Mouse (Mus musculus): ENCODE measurements around the gene Fbxl22.
A peak's percentile ranks its signal among the peaks of the same experiment; 100 is the strongest.

The Fbxl22 gene

GRCm38 (mm10) chr9:66507684-66508083 lies 6.7 kb downstream of the Fbxl22 start:
- DNase-seq (ENCODE audit: low read depth, low spot score), result no peak

- DNase-seq (ENCODE audit: low read depth, low spot score), result no peak
Measured at GRCm38 (mm10) chr9:66506424-66506823, 8.0 kb downstream of the Fbxl22 start.

- DNase-seq (ENCODE audit: low read depth, low spot score), result no peak
Measured at GRCm38 (mm10) chr9:66506011-66506410, 8.4 kb downstream of the Fbxl22 start.

GRCm38 (mm10) chr9:66505141-66505917 lies 9.1 kb downstream of the Fbxl22 start:
- no peak for DNase-seq (ENCODE audit: low read depth, low spot score)

- no peak for DNase-seq (ENCODE audit: low read depth, low spot score)
Measured at GRCm38 (mm10) chr9:66504518-66504917, 9.9 kb downstream of the Fbxl22 start.

- DNase-seq (ENCODE audit: low read depth, low spot score), result no peak
Measured at GRCm38 (mm10) chr9:66503879-66504411, 10.4 kb downstream of the Fbxl22 start.

GRCm38 (mm10) chr9:66501248-66501647 lies 13.1 kb downstream of the Fbxl22 start:
- DNase-seq (ENCODE audit: low read depth, low spot score), result no peak

- DNase-seq (ENCODE audit: low read depth, low spot score), result no peak
Measured at GRCm38 (mm10) chr9:66493992-66494391, 20.4 kb downstream of the Fbxl22 start.

GRCm38 (mm10) chr9:66492361-66492760 lies 22.0 kb downstream of the Fbxl22 start:
- no peak for DNase-seq (ENCODE audit: low read depth, low spot score)

- DNase-seq (ENCODE audit: low read depth, low spot score), result no peak
Measured at GRCm38 (mm10) chr9:66488786-66489185, 25.6 kb downstream of the Fbxl22 start.

GRCm38 (mm10) chr9:66483429-66483828 lies 31.0 kb downstream of the Fbxl22 start:
- no peak for DNase-seq (ENCODE audit: low read depth, low spot score)

GRCm38 (mm10) chr9:66477785-66478184 lies 36.6 kb downstream of the Fbxl22 start:
- DNase-seq (ENCODE audit: low read depth, low spot score), result no peak

- DNase-seq (ENCODE audit: low read depth, low spot score), result peak; percentile 4
Measured at GRCm38 (mm10) chr9:66465087-66465486, 49.3 kb downstream of the Fbxl22 start.
